Mouse (Mus musculus): ENCODE data around the gene St3gal3.

GRCm38 (mm10) chr4:117992036-117992435, 142.7 kb downstream of the St3gal3 start:
- TF ChIP-seq POLR2A (IDR thresholded peaks at IDR 0.05; ENCODE audit: control insufficient read depth, extremely low read depth, insufficient read depth, low read length, poor library complexity), result no peak
- TF ChIP-seq CTCF (IDR thresholded peaks at IDR 0.05; ENCODE audit: borderline replicate concordance, control insufficient read depth, extremely low read depth, insufficient read depth, low read length, poor library complexity), result no peak
